Mouse (Mus musculus): ENCODE results near the gene Col27a1.
A peak's percentile ranks its signal among the peaks of the same experiment; 100 is the strongest.

Gene Col27a1

DNA sequence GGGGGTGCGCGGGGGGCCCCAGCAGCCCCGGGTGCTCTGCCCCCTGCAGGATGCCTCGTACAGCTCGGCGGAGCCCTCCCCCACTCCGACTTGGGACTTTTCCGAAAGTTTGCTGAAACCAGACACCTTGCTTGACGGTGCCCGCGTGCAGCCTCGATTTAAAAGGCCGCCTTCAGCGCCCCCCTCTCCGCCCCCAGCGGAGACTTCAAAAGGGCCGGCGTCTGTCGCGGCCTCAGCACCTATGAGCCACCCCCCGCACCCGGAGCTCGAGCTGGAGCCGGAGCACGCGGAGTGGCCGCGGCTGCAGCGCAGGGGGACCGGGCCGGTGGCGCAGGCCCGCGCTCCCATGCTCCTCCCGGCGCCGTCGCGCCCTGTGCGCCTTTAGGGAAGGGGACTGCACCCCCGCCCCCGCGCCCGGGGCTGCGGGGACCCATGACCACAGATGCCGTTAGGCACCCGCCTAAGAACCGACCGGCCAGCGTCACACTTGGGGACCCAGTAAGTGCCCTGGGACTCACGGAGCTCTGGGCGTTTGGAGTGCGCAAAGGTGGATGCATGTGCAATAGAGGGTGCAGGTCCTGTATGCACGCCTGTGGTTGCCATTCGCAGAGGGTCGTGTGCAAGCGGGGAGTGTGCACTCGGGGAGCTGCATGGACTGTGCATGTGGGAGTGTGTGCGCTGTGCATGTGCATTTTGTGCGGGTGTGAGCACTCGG is at the start of gene Col27a1:
Gene Col27a1 (plus strand): TSS at position 98 of the 715 bp plus-strand sequence.
- peak; percentile 69 for DNase-seq

DNA sequence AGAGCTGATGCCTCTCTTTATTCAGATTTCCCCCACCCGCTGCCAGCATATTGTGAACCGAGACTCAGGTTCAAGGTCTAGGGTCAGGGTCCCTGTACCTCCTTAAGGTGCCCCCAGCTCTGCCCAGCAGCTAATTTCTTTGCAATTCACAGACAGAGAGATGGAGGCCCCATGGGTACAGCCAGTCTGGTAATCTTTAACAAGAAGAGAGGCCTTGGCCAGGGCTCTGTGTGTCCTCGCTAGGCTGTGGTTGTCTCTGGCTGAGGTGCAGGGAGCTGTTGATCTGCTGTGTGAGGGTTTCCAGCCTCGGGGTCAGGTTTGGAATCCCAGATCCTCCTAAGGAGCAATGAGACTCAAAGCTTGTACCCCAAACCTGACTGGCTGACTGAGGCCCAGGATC is 48.2 kb upstream of the Col27a1 start:
- no peak for DNase-seq

DNA sequence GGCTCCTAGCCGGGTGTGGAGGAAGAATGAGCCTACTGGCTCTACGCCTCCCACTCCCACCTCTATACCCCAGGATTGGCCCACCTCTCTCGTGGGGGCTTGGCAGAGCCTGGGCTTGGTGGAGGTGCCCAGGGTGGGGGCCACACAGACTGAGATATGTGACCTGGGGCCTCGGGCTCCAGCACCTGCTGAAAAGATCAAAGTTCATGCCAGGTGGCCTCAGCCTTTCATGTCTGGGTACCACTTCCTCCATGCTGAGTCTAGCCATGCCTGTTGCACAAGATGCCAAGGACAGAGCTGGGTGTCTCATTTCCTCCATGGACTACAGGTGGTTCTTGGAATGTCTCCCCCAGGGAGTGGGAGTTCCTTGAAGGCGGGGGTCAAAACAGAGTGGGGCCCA is 47.5 kb upstream of the Col27a1 start:
- peak; percentile 54 for DNase-seq

DNA sequence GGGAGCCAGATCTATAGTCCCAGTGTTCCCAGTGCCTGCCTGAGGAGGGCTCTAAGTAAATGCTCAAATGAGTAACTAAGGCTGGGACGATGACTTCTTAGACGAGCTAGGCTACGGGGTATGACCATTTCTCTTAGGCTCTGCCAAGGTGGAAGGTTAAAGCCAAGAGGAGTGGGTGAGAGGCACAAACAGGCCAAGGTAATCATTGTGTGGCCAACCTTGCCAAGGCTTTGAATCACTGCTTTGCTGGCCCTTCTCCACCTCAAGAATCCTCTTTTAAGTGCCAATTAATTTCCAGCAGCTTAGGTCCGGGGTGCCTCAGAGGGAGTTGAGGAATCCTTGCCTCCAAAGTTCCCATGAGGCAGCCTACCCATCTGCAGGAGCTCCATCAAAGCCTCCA is 43.7 kb upstream of the Col27a1 start:
- DNase-seq: no peak

- no peak for DNase-seq
These were observed 42.7 kb upstream of the Col27a1 start for GRCm38 (mm10) chr4:63171122-63171521.

DNA sequence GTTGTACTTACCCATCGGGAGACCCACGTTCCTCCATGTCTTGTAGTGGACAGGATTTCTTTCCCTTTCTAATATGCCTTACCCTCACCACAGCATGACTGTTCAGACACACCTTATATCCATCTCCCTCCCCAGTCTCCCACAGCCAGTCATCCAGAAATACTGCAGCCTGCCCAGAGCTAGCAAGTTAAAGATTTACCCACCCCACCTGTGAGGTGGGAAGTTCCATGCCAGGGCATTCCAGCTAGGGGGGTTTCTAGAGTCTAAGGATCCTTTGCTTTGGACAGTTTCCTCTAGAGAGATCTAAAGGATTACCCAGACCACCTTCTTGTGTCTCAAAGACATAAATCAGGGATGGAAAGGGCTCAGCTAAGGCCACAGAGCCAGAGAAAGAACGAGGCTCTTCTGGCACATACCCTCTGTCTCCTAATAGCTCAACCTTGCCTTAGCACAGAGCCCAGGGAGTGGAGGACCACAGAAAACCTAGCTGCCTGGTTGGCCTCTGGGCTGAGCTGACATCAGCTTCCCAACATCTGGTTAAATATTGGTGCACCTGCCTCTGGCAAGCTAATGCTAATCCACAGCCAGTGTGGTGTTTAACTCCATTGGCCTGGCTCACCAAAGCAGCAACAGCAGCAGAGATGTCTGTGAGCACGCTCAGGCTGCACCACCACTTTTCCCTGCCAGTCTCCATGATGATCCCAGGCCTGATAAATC is 41.7 kb upstream of the Col27a1 start, which contains the start of gene Kif12:
Gene Kif12 (minus strand): TSS at position 163 of the 717 bp plus-strand sequence.
- DNase-seq: no peak

- DNase-seq: peak; percentile 66
These were observed 32.2 kb upstream of the Col27a1 start for GRCm38 (mm10) chr4:63181556-63181955.

- DNase-seq: no peak
These were observed 27.4 kb upstream of the Col27a1 start for GRCm38 (mm10) chr4:63186281-63186870.

GRCm38 (mm10) chr4:63191641-63192040 is 22.2 kb upstream of the Col27a1 start:
- DNase-seq: no peak

GRCm38 (mm10) chr4:63194366-63194765 is 19.4 kb upstream of the Col27a1 start:
- no peak for DNase-seq

DNA sequence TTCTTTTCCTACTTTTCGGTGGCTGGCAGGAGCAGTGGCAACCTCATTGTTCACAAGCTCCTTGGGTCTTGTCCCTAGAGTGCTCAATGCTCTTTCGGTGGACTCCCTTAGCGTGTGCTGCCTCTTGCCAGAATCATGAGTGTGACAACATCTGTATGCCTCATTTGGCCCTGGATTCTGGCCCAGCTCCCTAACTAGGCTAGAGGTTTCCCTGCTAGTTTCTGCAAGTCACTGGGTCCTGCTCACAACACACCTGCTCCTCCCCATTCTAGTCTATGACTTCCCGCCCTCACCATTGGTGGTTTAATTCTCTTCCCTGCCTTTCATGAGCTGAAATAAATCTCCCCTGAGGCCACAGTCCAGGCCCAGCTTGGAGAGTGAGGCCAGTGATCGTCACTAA is 14.4 kb upstream of the Col27a1 start:
- no peak for DNase-seq

- DNase-seq: no peak
These were observed 9.9 kb upstream of the Col27a1 start for GRCm38 (mm10) chr4:63203874-63204273.

- no peak for DNase-seq
These were observed 8.2 kb upstream of the Col27a1 start for GRCm38 (mm10) chr4:63205583-63205982.

- DNase-seq: peak; percentile 93
These were observed 1.6 kb downstream of the Col27a1 start for GRCm38 (mm10) chr4:63215185-63215992.

- peak; percentile 81 for DNase-seq
These were observed 2.3 kb downstream of the Col27a1 start for GRCm38 (mm10) chr4:63215993-63216531.

- peak; percentile 24 for DNase-seq
These were observed 2.8 kb downstream of the Col27a1 start for GRCm38 (mm10) chr4:63216566-63216965.

DNA sequence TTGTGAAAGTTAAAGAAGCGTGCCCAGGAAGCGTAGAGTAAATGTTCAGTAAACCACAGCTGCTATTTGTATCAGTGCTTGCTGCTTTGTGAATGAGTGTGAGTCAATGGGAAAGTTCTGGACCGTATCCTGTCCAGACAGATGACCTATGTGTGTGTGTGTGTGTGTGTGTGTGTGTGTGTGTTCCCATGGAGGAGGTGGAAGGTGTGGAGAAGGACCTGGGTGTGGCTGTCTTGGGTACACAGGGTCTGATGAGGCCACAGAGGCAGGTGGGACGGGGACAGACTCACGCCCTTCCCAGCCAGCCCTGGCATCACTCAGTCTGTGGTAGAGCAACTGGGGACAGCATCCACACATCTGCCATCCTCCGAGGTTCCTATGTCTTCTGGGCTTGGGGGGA is 3.7 kb downstream of the Col27a1 start:
- DNase-seq: no peak

GRCm38 (mm10) chr4:63219059-63219458 is 5.3 kb downstream of the Col27a1 start:
- DNase-seq: no peak

GRCm38 (mm10) chr4:63219635-63220034 is 5.8 kb downstream of the Col27a1 start:
- no peak for DNase-seq

GRCm38 (mm10) chr4:63221096-63221958 is 7.5 kb downstream of the Col27a1 start:
- no peak for DNase-seq

DNA sequence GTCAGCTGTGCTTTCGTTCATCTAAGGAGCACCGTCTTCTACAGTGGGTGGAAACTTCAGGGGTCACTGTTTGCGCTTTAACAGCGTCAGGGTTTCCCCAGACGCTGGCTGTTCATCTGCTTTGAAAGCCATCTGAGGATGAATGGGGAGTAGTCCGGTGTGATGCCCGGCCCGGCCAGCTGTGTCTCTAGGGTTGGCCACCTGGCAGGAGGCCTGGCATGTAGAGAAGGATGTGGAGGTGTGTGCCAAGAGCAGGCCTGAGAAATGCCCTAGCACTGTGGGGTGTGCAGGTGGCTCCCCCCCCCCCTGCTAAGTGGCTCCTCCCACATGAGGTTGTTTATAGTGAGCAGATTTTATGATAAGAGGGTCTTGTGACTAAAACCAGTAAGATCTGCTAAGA is 8.4 kb downstream of the Col27a1 start:
- DNase-seq: peak; percentile 52

- DNase-seq: no peak
These were observed 11.6 kb downstream of the Col27a1 start for GRCm38 (mm10) chr4:63225373-63225772.
